Mouse (Mus musculus): ENCODE measurements around the gene Psmb10. TPM values are rescaled to one million over a fixed set of nuclear protein-coding genes. Genes with fewer than 3 reads are reported as not detected.
"Not testable (repeated sequence)": the region's sequence is repeated elsewhere in the genome, so short reads cannot be mapped to it uniquely, and the experiment has no call there.

Psmb10 gene
- polyA plus RNA-seq (2015; fragmentation: Nextera tagmentation; extraction: Ambion mirVana): 64.3 and 65.3 TPM in 2 replicates

GRCm38 (mm10) chr8:105938306-105938669 is at the start of gene Psmb10:
Psmb10 (minus strand) TSS chr8:105938444.
- H3K4me1 ChIP-seq: peaks cover 19% of the 10 kb centered on the region
- WGBS: 43% methylated on average over 4 of the region's 4 CpGs
- H3K9ac ChIP-seq: peak within 1 kb of the TSS; percentile 99
- no peak for ATAC-seq (replicated peaks)
- H3K9me3 ChIP-seq: no peaks in the 10 kb centered on the region
- peak within 1 kb of the TSS; percentile 96 for H3K4me2 ChIP-seq
- no peaks in the 10 kb centered on the region for H3K27me3 ChIP-seq (replicated peaks)
- peak within 1 kb of the TSS; percentile 91 for H3K4me3 ChIP-seq
- no peaks in the 10 kb centered on the region for H3K36me3 ChIP-seq (replicated peaks)
- peak within 1 kb of the TSS; percentile 97 for H3K27ac ChIP-seq

DNA sequence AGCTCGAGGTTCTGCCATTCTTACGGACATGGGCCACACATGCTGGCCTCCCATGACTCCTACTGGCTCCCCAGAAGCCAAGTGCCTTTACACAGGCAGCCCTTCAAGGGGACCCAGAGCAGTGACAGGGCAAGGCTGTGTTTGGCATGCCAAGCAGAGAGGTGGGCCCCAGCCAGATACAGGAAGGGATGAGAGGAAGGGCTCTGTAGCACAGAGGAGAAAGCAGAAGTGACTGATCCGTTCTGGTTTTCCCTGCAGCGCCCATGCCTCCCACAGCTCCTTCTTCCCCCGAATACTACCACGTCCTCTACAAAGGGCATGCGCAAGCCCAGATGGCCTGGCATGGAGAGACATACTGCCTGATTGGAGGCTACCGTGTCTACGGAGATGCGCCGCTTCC is 45.2 kb upstream of the Psmb10 start:
- H3K4me3 ChIP-seq; ATAC-seq (replicated peaks); H3K4me1 ChIP-seq; H3K9me3 ChIP-seq; H3K27me3 ChIP-seq (replicated peaks); H3K9ac ChIP-seq; H3K27ac ChIP-seq; H3K36me3 ChIP-seq (replicated peaks); H3K4me2 ChIP-seq: not testable (repeated sequence)
- 83% methylated on average over 11 of the region's 11 CpGs for WGBS

- no peaks in the 10 kb centered on the region for H3K4me1 ChIP-seq
- H3K4me3 ChIP-seq: no peak overlapping the region
- no peaks in the 10 kb centered on the region for H3K27me3 ChIP-seq (replicated peaks)
- no peak overlapping the region for H3K27ac ChIP-seq
- no peaks in the 10 kb centered on the region for H3K36me3 ChIP-seq (replicated peaks)
- H3K4me2 ChIP-seq: no peak overlapping the region
- H3K9me3 ChIP-seq: no peaks in the 10 kb centered on the region
- WGBS: 90% methylated on average over 1 of the region's 1 CpGs
- ATAC-seq (replicated peaks): no peak
- H3K9ac ChIP-seq: no peak overlapping the region
Observed at GRCm38 (mm10) chr8:105981146-105981545, 42.9 kb upstream of the Psmb10 start.

- H3K4me1 ChIP-seq: no peaks in the 10 kb centered on the region
- H3K9me3 ChIP-seq: no peaks in the 10 kb centered on the region
- WGBS: 93% methylated on average over 15 of the region's 15 CpGs
- no peak within 1 kb of the TSS for H3K4me3 ChIP-seq
- no peaks in the 10 kb centered on the region for H3K27me3 ChIP-seq (replicated peaks)
- H3K4me2 ChIP-seq: no peak within 1 kb of the TSS
- no peak within 1 kb of the TSS for H3K9ac ChIP-seq
- H3K36me3 ChIP-seq (replicated peaks): no peaks in the 10 kb centered on the region
- ATAC-seq (replicated peaks): no peak
- H3K27ac ChIP-seq: no peak within 1 kb of the TSS
Observed at GRCm38 (mm10) chr8:105979325-105979724, 41.1 kb upstream of the Psmb10 start, which contains the start of gene Dpep3. Dpep3 (minus strand) TSS chr8:105979429.

DNA sequence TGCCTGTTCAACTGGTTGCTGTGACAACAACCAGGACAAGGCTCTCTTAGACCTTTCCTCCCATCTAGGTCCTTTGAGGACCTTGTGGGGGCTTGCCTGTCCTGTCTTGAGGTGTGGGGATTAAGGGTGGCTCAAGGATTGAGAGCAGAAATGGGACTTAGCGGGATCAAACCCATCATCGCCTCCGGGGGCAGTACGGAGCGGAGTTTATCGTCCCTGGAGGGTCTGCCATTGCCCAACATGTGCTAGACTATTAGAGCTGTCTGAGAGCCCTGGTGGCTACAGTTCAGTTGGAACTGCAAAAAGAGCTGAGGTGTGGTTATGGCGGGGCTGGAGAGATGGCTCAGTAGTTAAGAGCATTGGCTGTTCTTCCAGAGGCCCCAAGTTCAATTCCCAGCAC is 37.1 kb upstream of the Psmb10 start:
- ATAC-seq (replicated peaks): no peak
- Histone ChIP-seq H3K4me3 (no peak overlapping the region), H3K9ac (no peak overlapping the region), H3K4me1 (no peaks in the 10 kb centered on the region), H3K9me3 (no peaks in the 10 kb centered on the region), H3K27ac (no peak overlapping the region), H3K36me3 (replicated peaks) (no peaks in the 10 kb centered on the region), H3K27me3 (replicated peaks) (no peaks in the 10 kb centered on the region), H3K4me2 (no peak overlapping the region)
- 56% methylated on average over 7 of the region's 7 CpGs for WGBS

DNA sequence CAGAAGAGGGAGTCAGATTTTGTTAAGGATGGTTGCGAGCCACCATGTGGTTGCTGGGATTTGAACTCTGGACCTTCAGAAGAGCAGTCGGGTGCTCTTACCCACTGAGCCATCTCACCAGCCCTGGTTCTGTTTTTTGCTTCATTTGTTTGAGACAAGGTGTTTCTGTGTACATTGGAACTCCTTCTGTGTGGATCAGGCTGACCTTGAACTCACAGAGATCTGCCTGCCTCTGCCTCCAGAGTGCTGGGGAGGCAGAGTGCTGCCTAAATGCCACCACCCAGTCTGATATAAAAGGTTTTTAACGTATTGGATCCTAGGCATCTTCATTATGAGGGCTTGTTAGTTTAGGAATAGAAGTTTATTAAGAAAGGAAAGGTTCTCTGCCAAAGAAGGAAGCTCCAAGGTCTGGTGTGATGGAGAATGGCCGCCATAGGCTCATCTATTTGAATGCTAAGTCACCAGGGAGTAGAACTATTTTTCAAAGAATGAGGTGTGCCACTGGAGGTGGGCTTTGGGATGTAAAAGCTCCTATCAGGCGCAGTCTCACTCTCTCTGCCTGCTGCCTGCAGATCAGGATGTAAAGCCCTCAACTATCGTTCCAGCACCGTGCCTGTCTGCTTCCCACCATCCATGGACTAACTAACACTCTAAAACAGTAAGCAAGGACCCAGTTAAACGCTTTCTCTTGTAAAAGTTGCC is 32.9 kb upstream of the Psmb10 start:
- 0 out of 2 replicates have a peak, but pooled peaks cover 13% of the 10 kb centered on the region for H3K27me3 ChIP-seq (replicated peaks)
- no peak overlapping the region for H3K27ac ChIP-seq
- no peaks in the 10 kb centered on the region for H3K4me1 ChIP-seq
- H3K36me3 ChIP-seq (replicated peaks): no peaks in the 10 kb centered on the region
- no peak overlapping the region for H3K9ac ChIP-seq
- WGBS: 78% methylated on average over 8 of the region's 8 CpGs
- H3K4me3 ChIP-seq: no peak overlapping the region
- H3K9me3 ChIP-seq: no peaks in the 10 kb centered on the region
- no peak overlapping the region for H3K4me2 ChIP-seq
- ATAC-seq (replicated peaks): no peak

DNA sequence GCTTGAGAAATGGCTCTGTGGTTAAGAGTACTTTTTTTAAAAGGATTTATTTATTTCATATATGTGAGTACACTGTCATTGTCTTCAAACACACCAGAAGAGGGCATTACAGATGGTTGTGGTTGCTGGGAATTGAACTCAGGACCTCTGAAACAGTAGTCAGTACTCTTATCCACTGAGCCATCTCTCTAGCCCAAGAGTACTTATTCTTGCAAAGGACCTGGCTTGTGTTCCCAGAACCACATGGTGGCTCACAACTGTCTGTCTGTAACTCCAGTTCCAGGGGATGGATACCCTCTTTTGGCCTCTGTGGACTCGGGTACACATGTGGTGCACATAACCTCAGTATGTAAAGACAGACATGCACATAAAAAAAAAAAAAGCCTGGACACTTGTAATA is 31.1 kb upstream of the Psmb10 start:
- peaks cover 29% of the 10 kb centered on the region for H3K27me3 ChIP-seq (replicated peaks)
- H3K27ac ChIP-seq: no peak overlapping the region
- WGBS: 67% methylated on average over 1 of the region's 1 CpGs
- H3K9ac ChIP-seq: no peak overlapping the region
- no peak for ATAC-seq (replicated peaks)
- H3K4me3 ChIP-seq: no peak overlapping the region
- no peak overlapping the region for H3K4me2 ChIP-seq
- H3K4me1 ChIP-seq: peaks cover 7% of the 10 kb centered on the region
- H3K36me3 ChIP-seq (replicated peaks): no peaks in the 10 kb centered on the region
- no peaks in the 10 kb centered on the region for H3K9me3 ChIP-seq

GRCm38 (mm10) chr8:105966692-105967311 is 28.6 kb upstream of the Psmb10 start:
- Histone ChIP-seq H3K9ac (no peak overlapping the region), H3K4me3 (no peak overlapping the region), H3K27me3 (replicated peaks) (peaks cover 30% of the 10 kb centered on the region), H3K4me1 (peaks cover 7% of the 10 kb centered on the region), H3K4me2 (peak overlapping the region; percentile 53; the same call in 1 of the 2 replicates), H3K9me3 (no peaks in the 10 kb centered on the region), H3K36me3 (replicated peaks) (no peaks in the 10 kb centered on the region), H3K27ac (no peak overlapping the region)
- WGBS: 10% methylated on average over 19 of the region's 19 CpGs
- ATAC-seq (replicated peaks): no peak

GRCm38 (mm10) chr8:105965905-105966341 is 27.7 kb upstream of the Psmb10 start, which contains the start of gene Slc12a4:
Slc12a4 (minus strand) TSS chr8:105966097.
- ATAC-seq (replicated peaks): peak; percentile 73
- H3K9ac ChIP-seq: peak within 1 kb of the TSS; percentile 20; the same call in 1 of the 2 replicates
- peak within 1 kb of the TSS; percentile 53 for H3K4me2 ChIP-seq
- peaks cover 7% of the 10 kb centered on the region for H3K4me1 ChIP-seq
- WGBS: under 1% methylated on average over 47 of the region's 47 CpGs
- H3K9me3 ChIP-seq: no peaks in the 10 kb centered on the region
- no peak within 1 kb of the TSS for H3K27ac ChIP-seq
- H3K36me3 ChIP-seq (replicated peaks): no peaks in the 10 kb centered on the region
- peaks cover 30% of the 10 kb centered on the region for H3K27me3 ChIP-seq (replicated peaks)
- peak within 1 kb of the TSS; percentile 41 for H3K4me3 ChIP-seq

DNA sequence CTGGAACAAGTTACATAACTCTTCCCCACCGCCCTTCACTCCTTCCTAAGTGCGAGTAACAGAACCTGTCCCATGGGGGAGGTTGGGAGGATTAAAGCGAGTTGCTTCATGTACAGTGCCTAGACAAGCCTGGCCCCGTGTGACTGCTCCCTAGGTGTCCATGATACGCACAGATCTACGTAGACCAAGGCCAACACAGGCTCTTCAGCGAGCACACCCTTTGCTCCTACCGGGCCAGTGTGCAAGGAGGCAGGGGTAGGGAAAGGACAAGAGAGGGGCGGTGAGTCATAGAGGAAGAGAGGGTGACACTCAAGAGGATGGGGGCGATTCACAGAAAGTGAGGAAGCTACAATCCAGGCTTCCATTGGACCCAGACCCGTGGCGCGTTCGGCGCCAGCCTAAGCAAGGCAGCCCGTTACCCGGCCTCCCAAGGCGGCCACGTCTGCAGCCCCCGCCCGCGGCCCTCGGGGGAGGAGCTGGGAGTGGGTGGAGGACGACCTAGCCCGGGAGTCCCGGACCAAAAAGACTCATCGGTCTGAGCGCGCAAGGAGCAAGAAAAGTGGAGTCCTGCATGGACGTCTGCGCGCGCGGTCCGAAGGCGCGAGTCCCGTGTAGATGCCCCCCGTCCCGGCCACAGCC is 27.1 kb upstream of the Psmb10 start:
- H3K9ac ChIP-seq: peak overlapping the region; percentile 20; the same call in 1 of the 2 replicates
- 3% methylated on average over 40 of the region's 40 CpGs for WGBS
- H3K36me3 ChIP-seq (replicated peaks): no peaks in the 10 kb centered on the region
- H3K4me3 ChIP-seq: peak overlapping the region; percentile 41
- peaks cover 7% of the 10 kb centered on the region for H3K4me1 ChIP-seq
- H3K27me3 ChIP-seq (replicated peaks): peaks cover 30% of the 10 kb centered on the region
- no peaks in the 10 kb centered on the region for H3K9me3 ChIP-seq
- ATAC-seq (replicated peaks): peak; percentile 67
- no peak overlapping the region for H3K27ac ChIP-seq
- H3K4me2 ChIP-seq: peak overlapping the region; percentile 53

DNA sequence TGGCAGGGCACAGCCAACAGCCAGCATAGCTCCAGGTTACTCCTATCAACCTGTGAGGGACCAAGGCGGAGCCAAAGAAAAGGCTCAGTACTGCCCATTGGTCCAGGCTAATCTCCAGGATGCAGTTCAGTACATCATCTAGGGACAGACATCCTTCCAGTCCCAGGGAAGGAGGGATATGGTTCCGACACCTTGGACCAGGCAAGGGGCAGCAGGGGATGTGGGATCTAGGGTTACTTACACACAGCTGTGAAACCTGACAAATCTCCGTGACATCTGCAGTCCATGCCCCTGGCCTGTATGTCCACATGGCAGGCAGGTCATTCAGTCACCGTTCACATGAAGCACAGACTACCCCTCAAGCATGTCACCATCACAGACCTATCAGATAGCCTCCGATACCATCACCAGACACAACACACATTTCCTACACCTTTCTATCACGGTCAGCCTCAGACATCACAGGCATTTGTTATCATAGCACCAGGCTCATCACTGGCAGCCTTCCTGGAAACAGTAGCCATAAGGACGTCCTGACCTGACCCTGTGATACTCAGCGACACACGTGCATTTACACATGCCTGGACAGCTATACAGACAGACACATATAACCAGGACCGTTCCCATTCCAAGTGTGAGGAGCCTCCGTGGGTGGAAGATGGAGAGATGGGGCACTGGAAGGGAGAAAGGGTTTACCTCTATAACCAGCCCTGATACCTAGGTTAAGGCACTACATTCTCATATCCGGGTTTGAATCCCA is 26.4 kb upstream of the Psmb10 start:
- no peak for ATAC-seq (replicated peaks)
- Histone ChIP-seq H3K4me3 (peak overlapping the region; percentile 41; the same call in 1 of the 2 replicates), H3K9ac (no peak overlapping the region), H3K4me1 (peaks cover 7% of the 10 kb centered on the region), H3K27me3 (replicated peaks) (peaks cover 30% of the 10 kb centered on the region), H3K27ac (no peak overlapping the region), H3K4me2 (peak overlapping the region; percentile 53), H3K36me3 (replicated peaks) (no peaks in the 10 kb centered on the region), H3K9me3 (no peaks in the 10 kb centered on the region)
- 71% methylated on average over 12 of the region's 12 CpGs for WGBS

DNA sequence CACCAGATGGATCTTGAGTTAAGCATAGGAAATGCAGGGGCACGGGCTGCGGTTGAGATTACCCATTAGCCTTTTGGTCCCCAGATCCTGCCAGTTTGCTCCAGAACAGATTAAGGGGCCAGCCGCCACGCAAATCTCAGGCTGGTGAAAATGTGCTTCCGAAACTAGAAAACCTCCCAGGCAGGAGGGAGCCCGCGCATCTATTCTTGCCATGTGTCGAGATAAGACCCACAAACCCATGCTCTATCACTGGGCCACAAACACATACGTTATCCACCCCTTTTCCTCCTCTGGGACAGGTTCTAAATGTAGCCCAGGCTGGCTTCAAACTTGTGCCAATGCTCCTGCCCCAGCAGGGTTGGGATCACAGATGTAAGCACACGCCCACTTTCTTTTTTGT is 23.3 kb upstream of the Psmb10 start:
- Histone ChIP-seq H3K4me1 (peaks cover 7% of the 10 kb centered on the region), H3K4me3 (no peak overlapping the region), H3K9me3 (no peaks in the 10 kb centered on the region), H3K27me3 (replicated peaks) (peaks cover 19% of the 10 kb centered on the region), H3K27ac (no peak overlapping the region), H3K4me2 (no peak overlapping the region), H3K9ac (no peak overlapping the region), H3K36me3 (replicated peaks) (no peaks in the 10 kb centered on the region)
- 79% methylated on average over 10 of the region's 10 CpGs for WGBS
- ATAC-seq (replicated peaks): no peak
